Mouse (Mus musculus): Measurements from ENCODE around the gene Abcb10.
"Not testable (repeated sequence)": the region's sequence is repeated elsewhere in the genome, so short reads cannot be mapped to it uniquely, and the experiment has no call there.

The Abcb10 gene

GRCm38 (mm10) chr8:123982826-123983400 is at the start of gene Abcb10:
Gene Abcb10 (minus strand): TSS chr8:123983122.
- peak; percentile 80 for DNase-seq

- DNase-seq: no peak
Observed at GRCm38 (mm10) chr8:124027831-124028230, 44.9 kb upstream of the Abcb10 start.

DNA sequence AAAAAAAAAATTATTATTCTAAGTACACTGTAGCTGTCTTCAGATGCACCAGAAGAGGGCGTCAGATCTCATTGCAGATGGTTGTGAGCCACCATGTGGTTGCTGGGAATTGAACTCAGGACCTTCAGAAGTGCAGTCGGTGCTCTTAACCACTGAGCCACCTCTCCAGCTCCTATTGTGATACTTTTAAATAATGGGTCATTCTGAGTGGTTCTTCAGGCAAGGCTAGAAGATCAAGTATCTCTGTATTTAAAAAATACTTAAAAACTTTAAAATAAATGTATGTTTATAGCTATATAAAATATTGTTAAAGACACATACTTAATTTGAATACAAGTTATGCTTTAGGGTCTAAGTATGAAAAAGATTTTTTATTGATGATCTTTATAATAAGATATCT is 43.3 kb upstream of the Abcb10 start:
- not testable (repeated sequence) for DNase-seq

DNA sequence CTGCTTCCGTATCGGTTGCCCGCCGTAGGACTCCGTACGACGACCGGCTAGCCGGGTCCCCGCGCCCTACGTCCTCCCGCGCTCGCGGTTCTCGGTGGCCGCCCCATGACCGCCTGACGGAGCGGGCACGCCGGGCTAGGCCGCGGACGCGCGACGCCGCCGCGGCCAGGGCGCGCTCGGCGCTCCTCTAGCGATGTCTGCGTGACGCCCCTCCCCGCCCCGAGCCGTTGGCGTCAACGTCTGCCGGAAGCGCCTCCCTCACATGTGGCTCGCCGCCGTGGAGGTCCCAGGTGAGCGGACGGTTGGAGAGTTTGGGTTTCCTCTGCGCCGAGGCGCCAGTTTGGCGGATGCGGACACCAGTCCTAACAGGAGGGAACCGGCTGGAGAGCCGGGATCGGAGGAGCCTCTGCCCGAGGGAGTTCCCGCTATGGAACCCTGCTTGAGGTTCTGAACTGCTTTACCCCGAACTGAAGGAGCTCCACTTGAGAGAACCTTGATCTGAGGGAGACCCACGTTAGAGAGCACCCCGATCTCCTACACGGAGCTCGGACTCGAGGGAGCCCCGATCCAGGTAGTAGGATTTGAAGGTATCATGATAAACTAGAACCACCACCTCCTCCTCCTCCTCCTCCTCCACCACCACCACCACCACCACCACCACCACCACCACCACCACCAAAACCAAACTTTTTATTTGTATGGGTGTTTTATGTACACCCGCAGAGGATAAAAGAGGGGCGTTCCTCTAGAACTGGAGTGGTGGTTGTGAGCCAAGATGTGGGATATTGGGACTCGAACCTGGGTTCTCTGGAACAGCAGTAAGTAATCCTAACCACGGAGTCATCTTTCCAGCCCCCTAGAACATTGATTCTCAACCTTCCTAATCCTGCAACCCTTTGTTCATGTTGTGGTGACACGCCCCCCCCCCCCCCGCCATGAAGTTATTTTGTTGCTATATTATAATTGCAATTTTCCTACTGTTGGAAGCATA is 38.6 kb upstream of the Abcb10 start, which contains the start of the genes Taf5l and Urb2:
Gene Taf5l (minus strand): TSS at position 161 of the 991 bp plus-strand sequence.
Gene Urb2 (plus strand): TSS at position 272 of the 991 bp plus-strand sequence.
- DNase-seq: peak; percentile 94

DNA sequence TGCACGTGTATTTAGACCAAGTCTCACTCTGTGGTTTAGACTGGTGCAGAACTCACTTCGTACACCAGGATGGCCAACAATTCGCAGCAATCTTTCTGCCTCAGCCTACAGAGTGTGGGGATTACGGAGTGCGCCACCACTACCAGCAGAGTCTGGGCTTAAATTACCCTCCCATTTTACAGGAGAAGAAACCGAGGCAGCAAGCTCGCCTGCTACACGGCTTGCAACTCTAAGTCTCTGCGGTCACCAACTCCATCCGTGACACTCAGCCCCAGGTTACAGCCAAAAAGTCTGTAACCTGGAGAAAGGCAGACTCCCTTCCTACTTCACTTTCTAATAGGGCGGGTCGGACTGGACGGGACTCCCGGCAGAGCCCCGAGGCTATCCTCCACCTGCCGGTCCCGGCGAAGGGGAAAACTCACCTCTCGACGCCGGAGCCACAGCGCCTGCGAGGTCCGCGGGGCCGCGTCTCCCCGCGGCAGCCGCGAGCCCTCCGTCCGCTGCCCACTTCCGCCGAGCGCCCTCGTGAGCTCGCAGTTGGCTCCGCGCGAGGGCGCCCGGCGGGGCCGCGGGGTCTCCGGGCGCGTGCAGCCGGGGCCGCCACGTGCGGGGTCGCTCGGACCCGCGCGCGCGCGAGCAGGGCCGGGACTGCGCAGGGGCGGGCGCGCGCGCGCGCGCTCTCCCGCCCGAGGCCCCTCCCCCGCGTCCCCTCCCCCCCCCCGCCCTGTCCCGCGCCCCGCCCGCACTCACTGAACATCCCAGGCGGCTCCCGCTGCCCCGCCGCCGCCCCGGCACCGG is 37.7 kb upstream of the Abcb10 start:
- DNase-seq: no peak

GRCm38 (mm10) chr8:124019782-124020181 is 36.9 kb upstream of the Abcb10 start:
- DNase-seq: no peak

DNA sequence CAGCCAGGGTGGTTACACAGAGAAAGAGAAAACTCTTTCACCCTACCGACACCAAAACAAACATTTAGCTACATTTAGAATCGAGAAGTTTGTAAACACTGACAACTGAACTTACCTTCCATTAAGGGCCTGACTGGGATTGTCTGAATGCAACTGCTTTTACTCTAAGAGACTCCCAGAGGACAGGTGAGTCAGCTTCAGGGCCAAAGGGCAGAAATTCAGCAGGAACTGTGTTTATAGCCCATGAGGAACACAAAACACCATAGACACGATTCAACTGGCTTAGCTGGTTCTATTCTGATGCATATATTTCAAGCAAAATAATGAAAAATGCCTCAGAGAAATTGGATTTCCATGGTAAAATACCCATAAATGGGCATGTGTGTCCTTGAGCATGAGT is 31.8 kb upstream of the Abcb10 start:
- no peak for DNase-seq

- DNase-seq: not testable (repeated sequence)
Observed at GRCm38 (mm10) chr8:124014299-124014698, 31.4 kb upstream of the Abcb10 start.

DNA sequence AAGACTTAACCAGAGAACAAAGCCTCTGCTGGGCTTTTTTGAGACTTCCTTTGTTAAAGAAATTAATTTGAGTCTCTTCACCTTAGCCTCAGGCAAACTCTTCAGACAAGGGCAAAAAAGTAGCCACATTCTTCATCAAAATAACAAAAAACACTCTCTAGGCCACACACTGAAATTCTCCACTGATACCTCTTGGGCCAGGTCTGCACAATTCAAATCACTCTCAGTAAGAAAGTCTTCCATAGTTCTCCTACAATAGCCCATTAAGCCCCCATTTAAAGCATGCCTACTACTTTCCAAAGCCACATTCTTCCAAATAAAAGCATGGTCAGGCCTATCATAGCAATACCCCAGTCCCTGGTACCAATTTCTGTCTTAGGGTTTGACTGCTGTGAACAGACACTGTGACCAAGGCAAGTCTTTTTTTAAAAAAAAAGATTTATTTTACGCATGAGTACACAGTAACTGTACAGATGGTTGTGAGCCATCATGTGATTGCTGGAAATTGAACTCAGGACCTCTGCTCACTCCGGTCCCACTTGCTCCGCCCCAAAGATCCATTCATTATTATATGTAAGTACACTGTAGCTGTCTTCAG is 29.2 kb upstream of the Abcb10 start:
- no peak for DNase-seq

GRCm38 (mm10) chr8:124011580-124011979 is 28.7 kb upstream of the Abcb10 start:
- DNase-seq: no peak

GRCm38 (mm10) chr8:124007829-124008228 is 24.9 kb upstream of the Abcb10 start:
- no peak for DNase-seq

- no peak for DNase-seq
Observed at GRCm38 (mm10) chr8:124002546-124003108, 19.7 kb upstream of the Abcb10 start.

GRCm38 (mm10) chr8:123999568-123999967 is 16.6 kb upstream of the Abcb10 start:
- DNase-seq: no peak

GRCm38 (mm10) chr8:123993997-123994396 is 11.1 kb upstream of the Abcb10 start:
- no peak for DNase-seq

GRCm38 (mm10) chr8:123993597-123993996 is 10.7 kb upstream of the Abcb10 start:
- DNase-seq: no peak

DNA sequence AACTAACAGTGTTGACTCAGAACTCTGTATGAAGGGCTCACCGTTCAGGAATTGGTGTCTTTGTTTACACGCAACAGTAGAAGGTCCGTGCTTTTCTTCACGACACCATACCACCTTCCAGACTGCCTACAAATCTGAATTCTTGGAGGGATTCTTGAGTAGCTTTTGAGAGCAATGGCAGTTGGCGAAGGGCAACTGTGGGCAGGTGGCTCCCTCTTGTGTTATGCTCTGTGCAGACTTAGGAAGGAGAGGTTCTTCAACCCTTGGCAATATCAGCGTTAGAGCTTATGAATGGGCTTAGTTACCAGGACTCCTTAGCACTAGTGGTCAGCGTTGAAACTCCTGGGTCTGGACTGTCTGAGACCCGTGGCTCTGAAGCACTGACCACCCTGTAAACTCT is 9.7 kb upstream of the Abcb10 start:
- DNase-seq: no peak

- no peak for DNase-seq
Observed at GRCm38 (mm10) chr8:123990277-123991049, 7.5 kb upstream of the Abcb10 start.

DNA sequence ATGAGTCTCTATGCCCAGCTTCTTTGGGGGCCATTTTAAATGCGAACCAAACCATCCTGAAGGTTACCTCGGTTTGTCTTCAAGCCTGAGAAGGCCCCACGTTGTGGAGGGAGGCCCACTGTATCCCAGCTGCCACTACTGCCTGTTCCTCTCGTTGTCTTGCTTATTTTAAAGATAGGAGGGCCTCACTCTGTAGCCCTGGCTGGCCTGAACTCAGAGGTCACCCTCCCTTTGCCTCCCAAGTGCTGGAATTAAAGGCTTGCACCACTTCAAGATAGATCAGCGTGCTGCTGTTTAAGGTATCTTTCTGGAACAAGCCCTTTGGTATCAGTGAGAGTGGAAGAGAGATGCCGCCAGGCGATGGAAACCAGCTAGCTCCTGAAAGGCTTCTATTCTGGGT is 6.2 kb upstream of the Abcb10 start:
- DNase-seq: no peak

GRCm38 (mm10) chr8:123988605-123989038 is 5.7 kb upstream of the Abcb10 start:
- no peak for DNase-seq

DNA sequence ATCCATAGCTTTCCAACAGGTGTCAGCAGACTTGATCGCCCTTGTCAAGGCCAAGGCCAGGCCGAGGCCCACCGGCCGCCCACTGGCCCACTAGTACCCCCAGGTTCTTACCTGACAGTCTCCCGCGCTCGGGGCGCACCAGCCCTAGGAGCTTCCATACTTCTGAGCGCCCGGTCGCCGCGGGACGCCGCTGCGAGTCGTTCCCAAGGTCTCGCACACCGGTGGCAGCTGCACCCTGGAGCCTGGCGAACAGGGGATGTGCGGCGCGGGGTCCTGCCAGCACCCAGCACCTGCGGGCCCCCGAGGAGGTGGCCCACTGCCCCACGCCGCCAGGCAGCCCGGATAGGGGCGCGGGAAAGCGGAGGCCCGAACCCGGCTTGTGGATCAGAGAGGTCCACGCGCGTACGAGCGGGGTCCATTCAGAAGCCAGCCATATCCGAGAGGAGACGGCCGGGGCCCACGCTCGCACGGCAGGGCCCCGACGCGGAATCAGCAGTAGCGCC is 580 bp downstream of the Abcb10 start:
- DNase-seq: peak; percentile 16

DNA sequence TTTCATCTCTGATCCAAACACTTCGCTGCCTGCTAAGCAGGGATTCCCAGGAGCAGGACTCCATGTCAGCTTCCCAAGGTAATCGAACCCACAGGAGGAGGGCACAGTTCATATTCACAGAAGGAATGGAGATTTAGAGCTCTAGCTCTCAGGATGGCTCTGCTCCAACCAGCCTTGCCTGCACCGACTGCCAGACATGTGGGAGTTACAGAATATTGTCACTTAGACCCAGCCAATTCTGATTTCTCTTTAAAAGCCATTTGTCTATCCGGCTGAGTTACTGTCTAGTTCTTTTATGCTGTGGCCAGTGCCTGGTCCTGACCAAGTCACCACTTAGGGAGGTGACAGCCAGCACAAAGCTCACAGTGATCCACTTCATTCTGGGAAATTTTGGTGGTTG is 1.2 kb downstream of the Abcb10 start:
- DNase-seq: peak; percentile 45

Data from right cerebral cortex, adult 18-20 months (tissue).